Mouse (Mus musculus): ENCODE results near the gene Ros1. TPM values are rescaled to one million over a fixed set of nuclear protein-coding genes. Genes with fewer than 3 reads are reported as not detected.

The Ros1 gene
- polyA plus RNA-seq, 1 experiment from 2014 or later: not detected

Small RNAs within 50 kb of the gene (microRNA-seq; reads per million reads assigned to microRNA genes)
- not detected for gene Gm24084

Other genes starting within 250 kb of the Ros1 start
- gene Vgll2, start 172.7 kb downstream of the Ros1 start, polyA plus RNA-seq (2016; fragmentation: Nextera tagmentation; extraction: Ambion mirVana): 1.9 and 9.0 TPM in 2 replicates
- 25.9 and 27.5 TPM in 2 replicates for gene Dcbld1, start 38.4 kb upstream of the Ros1 start, polyA plus RNA-seq (2016; fragmentation: Nextera tagmentation; extraction: Ambion mirVana)
- gene Gm26741, start 163.5 kb upstream of the Ros1 start, polyA plus RNA-seq (2016; fragmentation: Nextera tagmentation; extraction: Ambion mirVana): not detected in 2 replicates
- 30.4 and 32.1 TPM in 2 replicates for gene Gopc, start 186.9 kb upstream of the Ros1 start, polyA plus RNA-seq (2016; fragmentation: Nextera tagmentation; extraction: Ambion mirVana)
- gene Nepn, start 193.7 kb upstream of the Ros1 start, polyA plus RNA-seq (2016; fragmentation: Nextera tagmentation; extraction: Ambion mirVana): not detected in 2 replicates
- 19.2 and 20.1 TPM in 2 replicates for gene Nus1, start 222.3 kb upstream of the Ros1 start, polyA plus RNA-seq (2016; fragmentation: Nextera tagmentation; extraction: Ambion mirVana)

Data from hindbrain, embryonic 12.5 days (tissue).